Mouse (Mus musculus): ENCODE measurements around the gene Hbs1l. TPM values are rescaled to one million over a fixed set of nuclear protein-coding genes. Genes with fewer than 3 reads are reported as not detected.

The Hbs1l gene
- polyA plus RNA-seq, 1 experiment from 2014 or later: 62.1 TPM

- no peaks in the 10 kb centered on the region for H3K9me3 ChIP-seq (replicated peaks; ENCODE audit: low read length)
- H3K4me3 ChIP-seq (replicated peaks; ENCODE audit: low read depth, low read length): no peak overlapping the region
- H3K27ac ChIP-seq: no peak overlapping the region
- ATAC-seq (replicated peaks; ENCODE audit: low FRiP score, low read depth) (no peak), DNase-seq (ENCODE audit: low spot score) (no peak)
- no peak overlapping the region for H3K4me2 ChIP-seq (ENCODE audit: low read length)
- no peak overlapping the region for H3K9ac ChIP-seq (ENCODE audit: low read depth, low read length)
- no peaks in the 10 kb centered on the region for H3K27me3 ChIP-seq (ENCODE audit: insufficient read depth, low read length)
- WGBS: 57% methylated on average over 12 of the region's 12 CpGs
- peaks cover 27% of the 10 kb centered on the region for H3K36me3 ChIP-seq (ENCODE audit: insufficient read depth, low read length)
- H3K4me1 ChIP-seq (replicated peaks; ENCODE audit: insufficient read depth, low read length): no peaks in the 10 kb centered on the region
- TF ChIP-seq CTCF (IDR thresholded peaks at IDR 0.05; ENCODE audit: low read depth): no peak
Observed at GRCm38 (mm10) chr10:21351766-21352165, 56.0 kb downstream of the Hbs1l start.

GRCm38 (mm10) chr10:21353890-21354289 lies 58.1 kb downstream of the Hbs1l start:
- no peaks in the 10 kb centered on the region for H3K4me1 ChIP-seq (replicated peaks; ENCODE audit: insufficient read depth, low read length)
- no peak overlapping the region for H3K9ac ChIP-seq (ENCODE audit: low read depth, low read length)
- ATAC-seq (replicated peaks; ENCODE audit: low FRiP score, low read depth) (no peak), DNase-seq (ENCODE audit: low spot score) (no peak)
- no peaks in the 10 kb centered on the region for H3K9me3 ChIP-seq (replicated peaks; ENCODE audit: low read length)
- no peaks in the 10 kb centered on the region for H3K27me3 ChIP-seq (ENCODE audit: insufficient read depth, low read length)
- H3K4me2 ChIP-seq (ENCODE audit: low read length): no peak overlapping the region
- H3K36me3 ChIP-seq (ENCODE audit: insufficient read depth, low read length): peaks cover 21% of the 10 kb centered on the region
- WGBS: 73% methylated on average over 5 of the region's 5 CpGs
- no peak overlapping the region for H3K27ac ChIP-seq
- H3K4me3 ChIP-seq (replicated peaks; ENCODE audit: low read depth, low read length): no peak overlapping the region
- TF ChIP-seq CTCF (IDR thresholded peaks at IDR 0.05; ENCODE audit: low read depth): no peak

GRCm38 (mm10) chr10:21354506-21354905 lies 58.7 kb downstream of the Hbs1l start:
- ATAC-seq (replicated peaks; ENCODE audit: low FRiP score, low read depth) (no peak), DNase-seq (ENCODE audit: low spot score) (no peak)
- no peak overlapping the region for H3K4me2 ChIP-seq (ENCODE audit: low read length)
- H3K9ac ChIP-seq (ENCODE audit: low read depth, low read length): no peak overlapping the region
- H3K27me3 ChIP-seq (ENCODE audit: insufficient read depth, low read length): no peaks in the 10 kb centered on the region
- TF ChIP-seq CTCF (IDR thresholded peaks at IDR 0.05; ENCODE audit: low read depth): no peak
- no peak overlapping the region for H3K4me3 ChIP-seq (replicated peaks; ENCODE audit: low read depth, low read length)
- peaks cover 19% of the 10 kb centered on the region for H3K36me3 ChIP-seq (ENCODE audit: insufficient read depth, low read length)
- H3K9me3 ChIP-seq (replicated peaks; ENCODE audit: low read length): no peaks in the 10 kb centered on the region
- H3K27ac ChIP-seq: no peak overlapping the region
- WGBS: 90% methylated on average over 7 of the region's 7 CpGs
- no peaks in the 10 kb centered on the region for H3K4me1 ChIP-seq (replicated peaks; ENCODE audit: insufficient read depth, low read length)

DNA sequence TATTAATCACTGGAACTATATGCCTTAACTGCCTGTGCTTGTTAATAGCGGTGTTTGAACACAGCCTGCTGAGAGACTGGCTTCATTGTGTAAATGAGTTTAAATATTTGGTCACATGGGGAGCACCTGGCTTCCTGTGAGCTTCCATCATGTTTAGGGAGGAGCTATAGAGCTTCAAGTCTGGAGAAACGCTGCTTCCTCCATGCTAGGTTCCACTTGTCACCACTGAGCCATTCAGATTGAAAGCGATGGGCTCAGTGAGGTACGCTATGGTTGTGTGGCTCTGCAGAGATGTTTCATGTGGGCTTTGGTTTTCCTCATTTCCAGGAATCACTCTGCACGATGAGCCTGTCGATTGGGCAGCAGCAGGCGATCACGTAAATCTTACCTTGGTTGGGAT lies 62.2 kb downstream of the Hbs1l start:
- H3K9me3 ChIP-seq (replicated peaks; ENCODE audit: low read length): no peaks in the 10 kb centered on the region
- 95% methylated on average over 8 of the region's 8 CpGs for WGBS
- no peak overlapping the region for H3K27ac ChIP-seq
- no peak overlapping the region for H3K9ac ChIP-seq (ENCODE audit: low read depth, low read length)
- ATAC-seq (replicated peaks; ENCODE audit: low FRiP score, low read depth) (no peak), DNase-seq (ENCODE audit: low spot score) (no peak)
- no peak overlapping the region for H3K4me2 ChIP-seq (ENCODE audit: low read length)
- no peaks in the 10 kb centered on the region for H3K4me1 ChIP-seq (replicated peaks; ENCODE audit: insufficient read depth, low read length)
- TF ChIP-seq CTCF (IDR thresholded peaks at IDR 0.05; ENCODE audit: low read depth): no peak
- H3K4me3 ChIP-seq (replicated peaks; ENCODE audit: low read depth, low read length): no peak overlapping the region
- peaks cover 12% of the 10 kb centered on the region for H3K36me3 ChIP-seq (ENCODE audit: insufficient read depth, low read length)
- H3K27me3 ChIP-seq (ENCODE audit: insufficient read depth, low read length): no peaks in the 10 kb centered on the region

- TF ChIP-seq CTCF (IDR thresholded peaks at IDR 0.05; ENCODE audit: low read depth): no peak
- Histone ChIP-seq H3K4me2 (ENCODE audit: low read length) (no peak overlapping the region), H3K27ac (no peak overlapping the region), H3K4me1 (replicated peaks; ENCODE audit: insufficient read depth, low read length) (no peaks in the 10 kb centered on the region), H3K4me3 (replicated peaks; ENCODE audit: low read depth, low read length) (no peak overlapping the region), H3K9ac (ENCODE audit: low read depth, low read length) (no peak overlapping the region), H3K9me3 (replicated peaks; ENCODE audit: low read length) (no peaks in the 10 kb centered on the region), H3K36me3 (ENCODE audit: insufficient read depth, low read length) (peaks cover 14% of the 10 kb centered on the region), H3K27me3 (ENCODE audit: insufficient read depth, low read length) (no peaks in the 10 kb centered on the region)
- no peak for DNase-seq (ENCODE audit: low spot score)
- no peak for ATAC-seq (replicated peaks; ENCODE audit: low FRiP score, low read depth)
- WGBS: 88% methylated on average over 4 of the region's 4 CpGs
Observed at GRCm38 (mm10) chr10:21359086-21359485, 63.3 kb downstream of the Hbs1l start.

DNA sequence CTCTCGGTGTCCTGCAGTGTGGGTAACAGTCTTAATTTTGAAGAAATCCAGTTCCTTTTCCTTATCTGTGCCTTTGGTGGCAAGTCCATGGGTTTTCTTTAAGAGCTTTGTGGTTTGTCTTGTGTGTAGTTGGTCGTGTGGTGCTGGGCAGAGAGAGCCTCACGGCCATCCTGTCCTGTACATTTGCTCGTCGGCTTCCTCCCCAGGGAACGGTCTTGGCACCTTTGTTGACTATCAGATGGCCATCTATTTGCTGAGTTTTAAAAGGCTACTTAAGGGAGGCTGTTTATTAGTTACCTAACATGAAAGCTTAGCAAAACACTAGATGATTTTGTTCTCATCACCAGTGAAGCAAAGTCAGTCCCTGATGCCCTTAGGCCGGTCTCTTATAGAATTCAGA lies 66.1 kb downstream of the Hbs1l start:
- no peaks in the 10 kb centered on the region for H3K27me3 ChIP-seq (ENCODE audit: insufficient read depth, low read length)
- H3K36me3 ChIP-seq (ENCODE audit: insufficient read depth, low read length): peaks cover 25% of the 10 kb centered on the region

DNA sequence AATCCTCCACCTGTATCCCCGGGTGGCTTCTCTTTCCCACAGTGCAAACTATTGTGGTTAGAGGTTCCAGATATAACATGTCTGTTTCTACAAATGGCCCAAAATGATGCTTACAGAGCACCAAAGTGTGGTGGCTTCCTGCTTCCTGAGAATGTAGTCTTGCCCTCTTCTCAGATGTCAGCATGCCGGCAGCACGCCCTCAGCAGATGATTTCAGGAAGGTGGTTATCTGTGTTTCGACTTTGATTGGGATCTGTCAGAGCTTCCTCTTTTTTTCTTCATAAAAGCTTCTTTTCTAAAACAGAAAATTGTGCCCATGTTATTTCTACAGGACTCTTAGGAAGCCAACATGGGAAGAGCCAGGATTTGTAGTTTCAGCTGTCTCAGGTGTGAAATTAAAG lies 67.5 kb downstream of the Hbs1l start:
- no peaks in the 10 kb centered on the region for H3K4me1 ChIP-seq (replicated peaks; ENCODE audit: insufficient read depth, low read length)
- no peaks in the 10 kb centered on the region for H3K9me3 ChIP-seq (replicated peaks; ENCODE audit: low read length)
- no peak overlapping the region for H3K9ac ChIP-seq (ENCODE audit: low read depth, low read length)
- no peaks in the 10 kb centered on the region for H3K27me3 ChIP-seq (ENCODE audit: insufficient read depth, low read length)
- no peak for ATAC-seq (replicated peaks; ENCODE audit: low FRiP score, low read depth)
- WGBS: 83% methylated on average over 4 of the region's 4 CpGs
- no peak overlapping the region for H3K4me2 ChIP-seq (ENCODE audit: low read length)
- DNase-seq (ENCODE audit: low spot score): no peak
- H3K4me3 ChIP-seq (replicated peaks; ENCODE audit: low read depth, low read length): no peak overlapping the region
- peaks cover 28% of the 10 kb centered on the region for H3K36me3 ChIP-seq (ENCODE audit: insufficient read depth, low read length)
- no peak overlapping the region for H3K27ac ChIP-seq
- TF ChIP-seq CTCF (IDR thresholded peaks at IDR 0.05; ENCODE audit: low read depth): no peak

More for the DNA sequence above, 66.1 kb downstream of the Hbs1l start:
- Histone ChIP-seq H3K4me2 (ENCODE audit: low read length) (no peak overlapping the region), H3K4me3 (replicated peaks; ENCODE audit: low read depth, low read length) (no peak overlapping the region), H3K9ac (ENCODE audit: low read depth, low read length) (no peak overlapping the region), H3K4me1 (replicated peaks; ENCODE audit: insufficient read depth, low read length) (no peaks in the 10 kb centered on the region), H3K27ac (no peak overlapping the region), H3K9me3 (replicated peaks; ENCODE audit: low read length) (no peaks in the 10 kb centered on the region)
- DNase-seq (ENCODE audit: low spot score): no peak
- no peak for TF ChIP-seq CTCF (IDR thresholded peaks at IDR 0.05; ENCODE audit: low read depth)
- no peak for ATAC-seq (replicated peaks; ENCODE audit: low FRiP score, low read depth)
- WGBS: 54% methylated on average over 7 of the region's 7 CpGs

All from kidney, postnatal 0 days (tissue).